Mouse (Mus musculus) kidney, postnatal 14 days (tissue): ENCODE data around the gene Tmprss9.

Source experiments
- DNase-seq: peaks from one replicate; pipeline ENCODE4 v3.0.0; 2022; ENCODE audit warnings: mixed read lengths

The Tmprss9 gene

DNA sequence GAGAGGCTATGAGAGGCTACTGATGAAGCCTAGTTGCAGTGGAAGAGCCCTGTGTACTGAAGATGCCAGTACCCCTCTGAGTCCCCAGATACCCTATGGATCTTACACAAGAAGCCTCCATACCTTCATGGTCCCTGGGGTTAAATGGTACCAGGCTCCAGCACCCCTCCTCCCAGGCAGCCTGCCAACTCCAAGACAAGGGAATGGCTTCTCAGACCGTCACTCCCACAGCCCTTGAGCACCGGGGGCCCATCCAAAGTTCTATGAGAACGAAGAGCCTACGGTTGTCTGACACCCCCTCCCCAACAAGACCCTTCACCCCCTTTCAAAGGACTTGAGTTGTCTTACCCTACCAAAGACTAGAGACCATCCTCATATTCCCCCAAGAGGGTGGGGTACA lies 44.1 kb downstream of the Tmprss9 start:
- DNase-seq: no peak

DNA sequence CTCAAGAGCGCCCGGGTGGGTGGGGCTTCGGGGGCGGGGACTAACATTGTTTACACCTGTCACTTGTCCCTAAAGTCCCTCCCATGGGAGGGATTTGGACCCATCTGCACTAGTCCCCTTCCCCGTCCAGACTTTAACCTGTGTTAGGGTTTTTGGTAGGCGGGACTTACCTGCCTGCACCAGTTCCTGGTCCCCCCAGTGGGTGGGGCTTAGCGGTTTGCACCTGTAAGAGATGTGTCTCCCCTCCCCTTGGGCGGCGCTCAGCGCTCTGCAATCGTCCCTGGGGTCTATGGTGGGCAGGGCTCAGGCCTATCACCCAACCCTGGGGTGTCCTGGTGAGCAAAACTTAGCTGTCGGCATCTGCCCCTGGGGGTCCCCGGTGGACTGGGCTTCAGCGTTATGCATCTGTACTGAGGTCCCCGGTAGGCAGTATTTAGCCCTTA lies 45.7 kb downstream of the Tmprss9 start:
- peak; percentile 66 for DNase-seq

DNA sequence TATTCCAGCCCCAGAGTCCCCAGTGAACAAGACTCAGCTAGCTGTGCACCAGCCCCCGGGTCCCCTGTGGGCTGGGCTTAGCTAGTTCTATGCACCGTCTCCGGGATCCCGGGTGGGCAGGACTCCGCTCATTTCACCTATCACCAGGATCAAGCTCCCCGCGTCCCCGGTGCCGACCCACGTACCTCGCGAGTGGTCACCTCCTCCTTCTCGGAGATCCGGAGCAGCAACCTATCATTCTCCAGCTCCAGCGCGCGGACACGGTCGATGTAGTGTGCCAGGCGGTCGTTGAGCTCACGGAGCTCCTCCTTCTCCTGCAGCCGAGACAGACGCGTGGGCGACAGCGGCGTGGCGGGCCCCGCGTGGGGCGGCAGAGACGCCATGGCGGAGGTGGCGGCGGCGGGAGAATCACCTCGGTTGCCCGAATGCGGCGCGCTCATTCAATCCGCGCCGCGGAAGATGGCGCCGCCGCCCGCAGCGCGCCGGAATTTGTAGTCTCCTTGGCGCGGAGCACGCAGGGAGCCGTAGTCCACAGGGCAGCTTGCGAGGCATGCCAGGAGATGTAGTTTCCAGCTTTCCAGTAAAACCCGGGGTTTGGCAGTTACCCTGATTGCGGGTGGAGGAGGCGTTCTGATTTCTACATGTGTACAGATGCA lies 46.3 kb downstream of the Tmprss9 start, which contains the start of gene Lmnb2:
Gene Lmnb2 (minus strand): TSS at position 467 of the 656 bp plus-strand sequence.
- DNase-seq: peak; percentile 80

DNA sequence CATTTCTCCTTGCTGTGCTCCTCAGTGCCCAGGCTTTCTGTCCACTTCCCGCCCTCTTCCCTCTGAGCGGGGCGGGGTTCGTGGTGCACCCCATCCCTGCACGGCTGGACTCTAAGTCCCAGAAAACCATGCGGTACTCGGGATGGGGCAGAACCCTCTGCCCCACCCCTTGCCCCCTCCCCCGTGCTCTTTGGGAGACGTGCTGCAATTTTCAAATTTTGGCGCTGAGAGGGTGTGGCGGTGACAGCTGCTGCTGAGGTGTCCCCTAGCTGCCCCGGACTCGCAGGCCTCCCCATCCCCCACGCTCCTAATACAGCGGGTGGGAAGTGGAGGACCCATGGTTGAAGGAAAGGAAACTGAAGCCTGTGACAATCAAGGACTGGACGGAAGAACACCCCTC lies 50.3 kb downstream of the Tmprss9 start:
- DNase-seq: peak; percentile 70

DNA sequence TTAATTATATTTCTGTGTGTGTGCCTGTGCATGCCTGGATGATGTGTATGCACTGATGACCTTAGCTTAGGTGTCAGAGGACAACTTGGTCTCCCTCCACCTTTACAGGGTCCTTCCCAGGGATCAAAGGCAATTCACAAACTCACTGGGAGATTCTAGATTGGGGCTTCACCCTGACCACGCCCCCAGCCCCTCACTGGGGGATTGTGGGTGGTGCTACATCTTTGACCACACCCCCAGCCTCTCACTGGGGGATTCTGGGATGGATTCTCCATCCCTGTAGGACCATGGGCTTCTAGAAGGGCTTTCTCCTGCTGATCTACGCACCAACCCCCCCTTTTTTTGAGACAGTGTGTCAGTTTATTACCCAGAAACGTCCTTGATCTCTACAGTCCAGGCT lies 53.8 kb downstream of the Tmprss9 start:
- no peak for DNase-seq

DNA sequence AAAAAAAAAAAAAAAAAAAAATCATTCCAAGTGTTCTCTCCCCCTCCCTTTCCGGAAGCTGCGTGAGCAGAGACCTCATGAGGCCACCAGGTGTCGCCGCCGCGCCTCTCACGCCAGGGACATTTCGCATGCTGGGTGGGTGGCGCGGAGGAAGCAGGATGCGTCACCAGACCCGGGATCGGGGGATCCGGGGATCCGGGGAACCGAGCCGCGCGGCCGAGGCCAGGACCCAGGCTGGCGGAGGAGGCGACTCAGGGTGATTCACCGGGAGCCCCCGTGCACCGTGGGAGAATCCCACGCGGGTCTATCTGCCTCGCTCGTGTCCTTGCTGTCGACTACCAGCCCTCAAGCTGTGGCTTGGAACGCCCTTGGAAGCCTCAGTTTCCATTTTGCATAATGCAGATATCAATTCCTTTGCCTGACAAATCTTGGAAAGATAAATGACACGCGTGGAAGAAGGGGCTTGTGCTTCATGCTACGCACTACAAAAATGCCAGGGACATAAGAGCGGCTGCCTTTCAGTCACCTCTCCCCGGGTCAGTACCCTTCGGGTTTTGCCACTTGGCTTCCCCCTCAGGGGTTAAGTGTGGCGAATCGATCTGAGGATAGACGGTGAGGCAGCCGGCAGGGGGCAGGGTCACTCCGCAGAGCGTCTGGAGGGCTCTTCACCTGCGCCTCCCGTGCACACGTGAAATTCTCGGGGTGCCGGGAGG lies 57.1 kb downstream of the Tmprss9 start:
- peak; percentile 93 for DNase-seq

DNA sequence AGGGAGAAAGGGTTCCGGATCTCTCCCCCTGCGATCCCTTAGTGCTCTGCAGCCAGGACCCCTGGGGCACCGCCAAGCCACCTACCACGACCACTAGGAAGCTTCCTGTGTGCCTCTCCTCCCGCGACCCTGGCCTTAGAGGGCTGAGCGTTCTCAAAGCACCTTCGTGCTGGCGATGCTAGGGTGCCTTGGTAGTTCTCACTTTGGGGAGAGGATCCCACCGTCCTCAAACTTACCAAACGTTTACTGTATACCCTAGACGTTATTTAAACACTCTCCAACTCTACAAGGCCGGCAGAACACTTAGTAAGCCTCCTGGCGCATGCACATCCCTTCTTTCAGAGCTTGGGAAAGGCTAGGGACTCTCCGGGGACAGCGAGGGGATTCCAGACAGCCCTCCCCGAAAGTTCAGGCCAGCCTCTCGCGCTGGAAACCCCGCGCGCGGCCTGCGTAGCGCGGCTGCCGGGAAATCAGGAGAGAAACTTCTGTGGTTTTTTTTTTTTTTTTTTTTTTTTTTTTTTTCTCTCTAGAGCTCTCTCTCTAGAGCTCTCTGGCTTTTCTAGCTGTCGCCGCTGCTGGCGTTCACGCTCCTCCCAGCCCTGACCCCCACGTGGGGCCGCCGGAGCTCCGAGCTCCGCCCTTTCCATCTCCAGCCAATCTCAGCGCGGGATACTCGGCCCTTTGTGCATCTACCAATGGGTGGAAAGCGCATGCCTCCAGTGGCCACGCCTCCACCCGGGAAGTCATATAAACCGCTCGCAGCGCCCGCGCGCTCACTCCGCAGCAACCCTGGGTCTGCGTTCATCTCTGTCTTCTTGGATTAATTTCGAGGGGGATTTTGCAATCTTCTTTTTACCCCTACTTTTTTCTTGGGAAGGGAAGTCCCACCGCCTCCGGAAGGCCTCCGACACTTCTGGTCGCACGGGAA lies 57.9 kb downstream of the Tmprss9 start, which contains the start of gene Gadd45b:
Gene Gadd45b (plus strand): TSS at position 775 of the 928 bp plus-strand sequence.
- peak; percentile 99 for DNase-seq

DNA sequence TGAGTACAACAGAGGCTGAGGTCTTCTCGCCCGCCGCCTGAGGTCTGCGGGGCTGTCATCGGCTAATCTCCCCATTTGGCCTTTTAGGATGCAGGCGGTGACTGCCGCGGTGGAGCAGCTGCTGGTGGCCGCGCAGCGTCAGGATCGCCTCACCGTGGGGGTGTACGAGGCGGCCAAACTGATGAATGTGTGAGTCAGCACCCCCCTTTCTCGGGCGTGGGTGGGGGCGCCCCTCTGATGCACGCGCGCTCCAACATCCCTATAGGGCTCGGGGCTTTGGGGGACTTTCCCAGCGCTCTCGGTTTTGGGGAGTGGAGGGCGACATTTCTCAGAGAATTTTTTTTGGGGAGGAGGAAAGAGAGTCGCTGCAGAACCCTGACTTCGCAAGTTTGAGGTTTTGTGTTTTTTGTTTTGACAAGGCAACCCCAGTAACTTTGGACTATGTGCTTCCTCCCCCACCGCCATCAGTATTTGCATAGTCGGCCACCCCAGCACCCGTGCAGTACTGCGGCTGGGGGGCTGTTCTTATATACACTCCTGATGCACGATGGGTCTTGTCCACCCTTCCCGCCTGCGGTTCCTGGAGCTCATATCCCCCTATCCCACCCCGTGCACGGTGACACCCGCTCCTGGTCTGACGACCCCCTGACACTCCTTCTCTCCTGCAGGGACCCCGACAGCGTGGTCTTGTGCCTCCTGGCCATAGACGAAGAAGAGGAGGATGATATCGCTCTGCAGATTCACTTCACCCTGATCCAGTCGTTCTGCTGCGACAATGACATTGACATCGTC lies 58.9 kb downstream of the Tmprss9 start:
- DNase-seq: no peak

DNA sequence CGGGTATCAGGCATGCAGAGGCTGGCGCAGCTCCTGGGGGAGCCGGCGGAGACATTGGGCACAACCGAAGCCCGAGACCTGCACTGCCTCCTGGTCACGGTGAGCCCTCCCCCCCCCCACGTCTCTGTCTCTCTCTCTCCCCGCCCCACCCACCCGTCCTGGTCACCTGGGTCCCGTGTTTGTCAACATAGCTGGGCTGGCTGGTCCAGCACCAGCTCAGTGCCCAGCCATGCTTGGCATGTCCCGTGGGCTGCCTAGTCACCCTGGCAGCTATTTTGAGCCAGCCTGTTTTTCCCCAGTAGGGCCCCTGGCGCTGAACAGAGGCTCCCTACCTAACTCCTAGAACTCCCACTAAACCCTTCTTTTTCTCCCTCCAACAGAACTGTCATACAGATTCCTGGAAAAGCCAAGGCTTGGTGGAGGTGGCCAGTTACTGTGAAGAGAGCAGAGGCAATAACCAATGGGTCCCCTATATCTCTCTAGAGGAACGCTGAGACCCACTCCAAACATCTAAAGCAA lies 59.6 kb downstream of the Tmprss9 start:
- DNase-seq: no peak

DNA sequence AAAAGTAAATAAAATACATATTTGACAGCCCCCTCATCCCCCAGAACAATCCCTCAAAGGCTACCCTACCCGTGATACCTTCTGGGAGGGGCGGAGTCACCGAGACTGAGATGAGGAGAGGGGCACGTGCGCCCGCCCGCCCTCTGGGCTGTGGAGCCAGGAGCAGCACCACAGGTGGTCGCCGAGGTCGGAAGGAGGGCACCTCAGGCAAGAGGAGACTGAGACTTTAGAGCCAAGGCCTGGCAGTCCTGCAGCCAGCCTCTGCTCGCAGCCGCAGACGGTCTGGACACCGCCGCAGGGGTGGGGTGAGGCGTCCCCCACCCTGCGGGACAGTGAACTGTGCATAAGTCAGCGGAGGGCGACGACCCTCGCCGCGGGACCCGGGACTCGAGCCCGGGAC lies 60.0 kb downstream of the Tmprss9 start:
- DNase-seq: no peak

DNA sequence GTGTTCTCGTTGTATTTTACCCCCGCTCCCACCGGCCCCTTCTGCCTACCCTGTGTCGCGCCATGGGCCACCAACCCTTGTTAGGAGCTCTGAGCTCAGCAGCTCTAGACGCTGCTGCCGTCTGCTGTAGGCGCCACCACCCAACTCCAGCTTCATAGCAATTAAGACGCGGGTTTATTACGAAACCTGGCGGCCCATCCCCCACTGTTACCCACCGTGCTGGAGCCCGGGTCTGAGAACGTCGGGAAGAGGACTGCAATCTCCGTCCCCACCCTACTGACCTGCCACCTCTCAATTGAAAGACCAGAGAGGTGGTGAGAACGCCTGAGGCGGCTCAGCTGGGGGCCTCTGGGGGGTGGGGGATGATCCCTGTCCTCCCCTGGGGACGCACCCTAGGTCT lies 60.6 kb downstream of the Tmprss9 start:
- no peak for DNase-seq

DNA sequence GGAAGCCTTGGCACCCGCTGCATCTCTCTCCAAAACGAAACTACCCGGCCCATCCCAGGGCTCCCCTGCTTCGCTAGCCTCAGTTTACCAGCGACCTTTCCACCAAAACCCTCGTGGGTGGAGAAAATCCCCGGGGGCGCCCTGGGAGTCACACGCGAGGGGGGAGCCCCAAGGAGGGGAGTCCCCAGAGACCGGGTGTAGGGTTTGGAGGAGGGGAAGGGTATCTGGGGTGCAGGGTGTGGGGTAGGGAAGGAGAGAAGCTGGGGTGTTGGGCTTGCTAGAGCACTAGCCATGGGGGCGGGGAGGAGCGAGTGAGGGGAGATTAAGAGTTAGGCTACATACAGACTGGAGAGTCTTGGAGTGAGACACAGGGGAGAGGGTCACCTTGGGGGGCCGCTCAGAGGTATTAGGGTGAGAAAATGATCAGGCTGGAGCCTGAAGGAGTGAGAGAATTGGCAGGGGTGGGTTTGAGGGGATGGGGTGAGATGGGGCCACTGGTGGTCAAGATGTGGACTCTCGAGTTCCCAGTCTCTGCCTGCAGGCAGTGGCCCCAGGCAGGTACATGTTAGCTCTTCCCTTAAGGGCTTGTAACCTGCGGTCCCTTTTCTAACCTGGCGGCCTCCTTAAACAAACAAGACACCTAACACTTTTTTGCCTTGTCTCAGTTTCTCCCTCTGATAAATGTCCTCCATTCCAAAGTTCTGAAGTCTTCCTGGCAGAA lies 61.2 kb downstream of the Tmprss9 start:
- DNase-seq: no peak

DNA sequence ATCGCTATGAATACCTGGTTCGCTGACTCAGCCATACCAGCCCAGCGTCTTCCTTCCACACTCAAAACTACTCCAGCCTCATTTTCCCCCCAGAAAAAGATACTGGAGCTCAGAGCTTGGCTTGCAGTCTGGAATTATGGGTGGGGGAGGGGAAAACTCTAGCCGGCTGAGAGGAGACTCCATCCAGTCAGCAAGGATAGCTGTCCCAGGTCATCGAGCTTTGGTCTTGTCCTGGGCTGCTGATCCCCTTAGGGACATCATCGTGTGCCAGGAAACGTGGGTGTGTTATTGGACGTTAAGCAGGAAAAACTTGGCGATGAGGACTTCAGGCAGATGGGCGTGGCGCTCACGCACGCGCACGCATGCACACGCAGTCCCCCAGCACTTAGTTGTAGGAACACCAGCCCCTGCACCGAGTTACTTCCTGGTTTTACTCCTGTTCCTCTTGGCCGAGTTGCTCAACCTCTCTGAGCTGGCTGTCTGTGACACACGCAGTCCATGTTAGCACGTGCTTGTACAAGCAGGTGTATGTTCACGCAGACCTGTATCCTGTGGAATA lies 61.9 kb downstream of the Tmprss9 start:
- DNase-seq: no peak

DNA sequence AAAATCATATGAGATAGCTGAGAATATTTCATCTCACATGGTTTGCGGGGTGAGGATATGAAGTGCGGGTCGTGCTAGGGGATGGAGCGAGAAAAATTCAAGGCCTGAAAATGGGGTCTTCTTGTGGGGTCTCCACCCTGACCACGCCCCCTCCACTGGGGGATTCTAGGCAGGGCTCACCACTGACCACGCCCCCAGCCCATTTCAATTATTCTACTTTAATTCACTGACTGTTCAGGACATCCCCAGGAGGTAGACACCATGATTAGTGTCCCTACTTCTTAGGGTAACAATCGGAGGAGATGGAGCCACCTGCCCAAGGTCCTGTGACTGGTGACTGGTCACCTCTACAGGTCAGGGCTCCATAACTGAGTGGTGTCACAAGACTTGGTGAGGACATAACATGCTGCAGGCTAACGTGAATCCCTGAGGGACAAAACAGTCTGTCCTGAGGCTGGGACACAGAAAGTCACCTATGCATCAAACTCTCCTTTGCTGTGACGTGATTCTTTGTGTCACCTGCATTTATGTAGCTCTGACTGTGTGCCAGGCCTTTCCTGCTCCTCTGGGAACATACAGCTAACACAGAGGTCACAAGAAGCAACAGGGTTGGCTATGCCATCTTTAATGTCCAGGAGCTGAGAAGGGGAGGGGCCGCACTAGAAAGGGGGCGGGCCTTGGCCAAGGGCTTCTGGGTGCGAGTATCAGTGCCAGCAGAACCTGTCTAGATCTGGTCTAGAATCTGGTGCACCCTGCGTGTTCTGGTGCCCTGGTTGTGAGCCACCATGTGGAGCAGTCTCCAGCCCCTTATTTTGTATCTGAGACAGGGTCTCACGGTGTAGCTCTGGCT lies 62.7 kb downstream of the Tmprss9 start:
- no peak for DNase-seq

DNA sequence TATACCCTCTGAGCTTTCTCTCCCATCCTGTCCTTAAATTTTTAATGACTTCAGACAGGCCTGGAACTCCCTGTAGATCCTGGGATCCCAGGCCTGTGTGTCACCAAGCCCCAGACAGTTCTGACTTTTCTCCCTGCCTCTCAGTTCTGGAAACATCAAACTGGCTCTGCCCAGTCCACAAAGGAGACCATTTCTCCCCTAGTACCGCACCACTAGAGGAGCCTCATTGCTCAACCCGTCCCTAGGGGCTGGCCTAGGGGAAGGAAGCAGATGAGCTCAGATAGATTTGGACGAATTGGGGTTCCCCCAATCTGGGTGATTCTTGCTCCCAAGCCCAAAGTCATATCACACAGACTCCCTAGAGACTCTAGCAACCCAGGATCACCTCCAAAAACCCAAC lies 63.6 kb downstream of the Tmprss9 start:
- DNase-seq: no peak

DNA sequence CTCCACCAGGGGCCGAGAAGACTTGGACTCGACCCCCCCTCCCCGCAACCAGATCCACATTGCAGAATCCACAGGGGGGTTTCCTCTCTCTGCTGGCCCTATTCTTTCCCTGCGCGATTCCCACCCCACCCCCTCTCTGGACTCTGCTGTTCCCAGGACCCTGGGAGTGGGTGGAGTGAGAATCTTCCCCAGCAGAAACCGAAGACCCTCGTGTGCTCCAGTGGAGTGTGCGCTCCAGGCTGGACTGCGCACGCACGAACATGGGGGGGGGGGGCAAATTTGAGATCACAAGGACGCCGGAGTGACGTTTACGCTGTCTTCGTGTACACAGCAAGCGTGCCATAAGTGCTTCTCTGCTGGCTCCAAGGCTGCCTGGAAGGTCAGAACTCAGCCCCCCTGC lies 64.0 kb downstream of the Tmprss9 start:
- DNase-seq: no peak

DNA sequence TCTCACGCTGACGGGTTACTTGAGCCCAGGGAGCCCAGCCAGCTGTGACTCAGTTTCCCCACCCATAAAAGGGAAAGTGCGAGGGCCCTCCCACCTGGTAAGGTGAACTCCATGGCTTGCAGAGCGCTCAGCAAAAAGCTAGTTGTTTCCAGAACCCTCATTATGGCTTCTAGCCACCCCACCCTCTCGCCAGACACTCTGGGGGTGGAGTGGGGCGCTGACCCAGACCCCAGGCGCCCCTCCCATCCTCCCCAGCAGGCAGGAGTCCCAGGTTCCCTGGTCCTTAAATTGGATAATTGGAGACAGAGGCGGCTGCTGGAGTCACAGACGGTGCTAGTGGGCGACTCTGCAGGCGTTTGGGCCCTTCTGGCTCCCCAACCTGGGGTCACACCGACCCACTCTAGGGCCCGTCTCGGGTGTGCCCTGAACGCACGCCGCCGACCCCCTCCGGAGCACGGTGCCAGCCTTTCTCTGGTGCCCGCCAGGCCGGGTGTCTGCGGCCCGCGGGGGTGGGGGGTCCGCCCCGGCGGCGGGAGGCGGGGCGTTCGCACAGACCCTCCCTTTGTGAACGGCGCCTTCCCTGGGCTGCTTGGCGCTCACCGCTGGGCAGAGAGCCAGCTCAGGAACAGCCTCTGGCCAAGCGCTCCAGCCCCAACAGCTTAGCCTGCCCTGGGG lies 64.6 kb downstream of the Tmprss9 start:
- DNase-seq: peak; percentile 84

DNA sequence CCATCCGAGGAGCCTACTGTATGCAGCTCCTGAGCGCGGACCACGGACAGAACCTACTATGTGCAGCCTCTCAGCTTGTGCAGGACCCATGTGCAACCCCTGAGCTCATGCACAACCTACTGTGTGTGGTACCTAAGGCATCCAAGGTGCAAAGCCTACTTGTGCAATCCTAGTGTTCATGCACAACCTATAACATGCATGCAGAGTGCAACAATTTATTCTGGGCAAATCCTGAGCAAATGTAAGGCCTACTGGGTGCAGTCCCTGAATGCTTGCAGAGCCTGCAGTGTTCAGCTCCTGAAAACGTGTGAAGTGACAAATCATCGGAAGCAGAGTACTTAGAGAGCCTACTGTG lies 65.1 kb downstream of the Tmprss9 start:
- no peak for DNase-seq

DNA sequence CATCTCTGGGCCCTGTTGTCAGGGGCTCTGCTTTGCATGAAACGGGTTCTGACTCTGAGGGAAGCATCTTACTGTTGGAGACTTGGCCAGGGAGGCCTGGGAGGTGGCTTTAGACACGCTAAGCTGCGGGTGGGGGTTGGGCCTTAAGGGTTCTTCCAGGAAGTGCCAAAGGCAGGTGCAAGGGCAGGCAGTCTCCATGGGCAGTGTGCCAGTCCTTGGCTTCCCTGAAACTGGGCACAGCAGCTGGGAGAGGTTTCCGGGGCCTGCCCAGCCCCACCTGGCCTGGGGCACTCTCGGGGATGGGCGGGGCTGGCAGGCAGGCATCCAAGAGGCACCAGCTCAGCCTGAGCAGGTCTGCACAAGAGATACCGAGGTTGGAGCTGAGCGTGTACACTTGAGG lies 66.0 kb downstream of the Tmprss9 start:
- DNase-seq: peak; percentile 88
